Mouse (Mus musculus): ENCODE measurements around the gene Htr2a. TPM values are rescaled to one million over a fixed set of nuclear protein-coding genes. Genes with fewer than 3 reads are reported as not detected.

The Htr2a gene
- polyA plus RNA-seq, 1 experiment from 2014 or later = 0.68 TPM

GRCm38 (mm10) chr14:74691963-74692362 is 51.3 kb downstream of the Htr2a start:
- no peaks in the 10 kb centered on the region for H3K27me3 ChIP-seq
- no peak for TF ChIP-seq CTCF (IDR thresholded peaks at IDR 0.05)
- ATAC-seq = no peak
- ChIA-PET POLR2A (no interaction called here), CTCF (no interaction called here)
- in situ Hi-C loops (cut with MboI; ENCODE audit: low pct_unique_long_range_greater_than_20kb) = no loop called here
- no peak for DNase-seq (ENCODE audit: low read depth, low spot score)

GRCm38 (mm10) chr14:74696766-74697165 is 56.1 kb downstream of the Htr2a start:
- ATAC-seq = no peak
- DNase-seq (ENCODE audit: low read depth, low spot score) = no peak
- no peaks in the 10 kb centered on the region for H3K27me3 ChIP-seq
- CTCF ChIA-PET = interaction anchor here (1.5 kb wide), 1 partner anchor 14 kb away, joined by 3 read pairs; no protein-coding TSS in a partner anchor
- TF ChIP-seq CTCF (IDR thresholded peaks at IDR 0.05) = no peak
- in situ Hi-C loops (cut with MboI; ENCODE audit: low pct_unique_long_range_greater_than_20kb) = no loop called here
- POLR2A ChIA-PET = no interaction called here

- in situ Hi-C loops (cut with MboI; ENCODE audit: low pct_unique_long_range_greater_than_20kb) = no loop called here
- no peak for ATAC-seq
These were observed 56.8 kb downstream of the Htr2a start for GRCm38 (mm10) chr14:74697432-74697831.

GRCm38 (mm10) chr14:74699241-74699640 is 58.6 kb downstream of the Htr2a start:
- ATAC-seq (no peak), DNase-seq (ENCODE audit: low read depth, low spot score) (no peak)
- POLR2A ChIA-PET = no interaction called here
- in situ Hi-C loops (cut with MboI; ENCODE audit: low pct_unique_long_range_greater_than_20kb) = no loop called here
- no peak for TF ChIP-seq CTCF (IDR thresholded peaks at IDR 0.05)
- H3K27me3 ChIP-seq = no peaks in the 10 kb centered on the region
- CTCF ChIA-PET = interaction anchor here (0.9 kb wide), 1 partner anchor 10 kb away, joined by 3 read pairs; no protein-coding TSS in a partner anchor

More at GRCm38 (mm10) chr14:74697432-74697831, 56.8 kb downstream of the Htr2a start:
- ChIA-PET POLR2A (no interaction called here), CTCF (interaction anchor here (1.0 to 1.5 kb wide), 2 partner anchors 10 to 14 kb away, joined by 3 read pairs; no protein-coding TSS in a partner anchor)
- no peak for TF ChIP-seq CTCF (IDR thresholded peaks at IDR 0.05)
- no peaks in the 10 kb centered on the region for H3K27me3 ChIP-seq
- no peak for DNase-seq (ENCODE audit: low read depth, low spot score)

GRCm38 (mm10) chr14:74703930-74704329 is 63.3 kb downstream of the Htr2a start:
- ATAC-seq (no peak), DNase-seq (ENCODE audit: low read depth, low spot score) (no peak)
- TF ChIP-seq CTCF (IDR thresholded peaks at IDR 0.05) = no peak
- H3K27me3 ChIP-seq = no peaks in the 10 kb centered on the region
- POLR2A ChIA-PET = no interaction called here
- in situ Hi-C loops (cut with MboI; ENCODE audit: low pct_unique_long_range_greater_than_20kb) = no loop called here
- CTCF ChIA-PET = interaction anchor here (0.8 kb wide), 1 partner anchor 18 kb away, joined by 3 read pairs; no protein-coding TSS in a partner anchor

GRCm38 (mm10) chr14:74709054-74709453 is 68.4 kb downstream of the Htr2a start:
- no peak for ATAC-seq
- ChIA-PET POLR2A (no interaction called here), CTCF (interaction anchor here (1.0 kb wide), 1 partner anchor 10 kb away, joined by 3 read pairs; no protein-coding TSS in a partner anchor)
- TF ChIP-seq CTCF (IDR thresholded peaks at IDR 0.05) = peak; percentile 72
- in situ Hi-C loops (cut with MboI; ENCODE audit: low pct_unique_long_range_greater_than_20kb) = no loop called here
- no peak for DNase-seq (ENCODE audit: low read depth, low spot score)
- no peaks in the 10 kb centered on the region for H3K27me3 ChIP-seq

GRCm38 (mm10) chr14:74723541-74723940 is 82.9 kb downstream of the Htr2a start:
- ChIA-PET POLR2A (no interaction called here), CTCF (no interaction called here)
- H3K27me3 ChIP-seq = peaks cover 4% of the 10 kb centered on the region
- TF ChIP-seq CTCF (IDR thresholded peaks at IDR 0.05) = peak; percentile 42
- DNase-seq (ENCODE audit: low read depth, low spot score) (no peak), ATAC-seq (no peak)
- in situ Hi-C loops (cut with MboI; ENCODE audit: low pct_unique_long_range_greater_than_20kb) = no loop called here

DNA sequence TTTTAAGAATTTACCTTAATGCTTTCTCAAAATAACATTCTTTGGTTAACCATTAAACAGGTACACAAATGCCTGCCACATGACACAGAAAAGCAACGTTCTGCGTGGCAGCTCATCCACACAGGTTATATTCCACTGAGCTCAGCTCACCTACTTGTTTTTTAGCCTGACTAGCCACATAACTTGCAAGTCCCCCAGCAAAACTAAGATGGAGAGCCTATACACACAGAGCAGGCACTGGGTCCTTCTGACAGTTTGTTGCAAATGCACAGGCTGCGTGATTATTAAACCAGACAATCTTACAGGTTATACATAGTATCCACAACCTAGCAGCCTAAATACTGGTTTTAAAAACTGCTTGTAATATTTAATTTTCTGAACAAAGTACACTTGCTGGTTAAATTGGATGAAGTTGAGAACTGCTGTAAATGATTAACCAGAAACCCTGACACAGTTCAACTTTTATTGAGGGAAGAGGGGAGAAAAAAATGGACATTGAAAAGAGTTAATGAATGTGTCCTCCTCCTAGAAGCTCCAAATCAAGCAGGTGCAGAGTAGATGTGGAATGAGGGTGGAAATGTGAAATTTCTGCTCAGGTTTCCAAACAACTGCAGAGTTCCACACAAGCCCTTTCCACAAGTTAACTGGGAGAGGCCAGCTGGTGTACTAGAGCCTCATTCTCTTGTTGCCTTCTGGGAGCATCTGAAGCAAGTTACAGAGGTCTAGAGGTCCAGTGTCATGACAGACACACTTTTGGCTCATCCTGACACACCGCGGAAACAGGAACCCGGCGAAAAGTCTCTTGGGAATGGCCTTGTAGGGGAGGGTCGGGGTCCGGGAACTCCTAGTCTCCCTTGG is 90.8 kb downstream of the Htr2a start:
- ChIA-PET POLR2A (no interaction called here), CTCF (no interaction called here)
- no peaks in the 10 kb centered on the region for H3K27me3 ChIP-seq
- no peak for TF ChIP-seq CTCF (IDR thresholded peaks at IDR 0.05)
- no peak for DNase-seq (ENCODE audit: low read depth, low spot score)
- in situ Hi-C loops (cut with MboI; ENCODE audit: low pct_unique_long_range_greater_than_20kb) = no loop called here
- ATAC-seq = peak; percentile 46

DNA sequence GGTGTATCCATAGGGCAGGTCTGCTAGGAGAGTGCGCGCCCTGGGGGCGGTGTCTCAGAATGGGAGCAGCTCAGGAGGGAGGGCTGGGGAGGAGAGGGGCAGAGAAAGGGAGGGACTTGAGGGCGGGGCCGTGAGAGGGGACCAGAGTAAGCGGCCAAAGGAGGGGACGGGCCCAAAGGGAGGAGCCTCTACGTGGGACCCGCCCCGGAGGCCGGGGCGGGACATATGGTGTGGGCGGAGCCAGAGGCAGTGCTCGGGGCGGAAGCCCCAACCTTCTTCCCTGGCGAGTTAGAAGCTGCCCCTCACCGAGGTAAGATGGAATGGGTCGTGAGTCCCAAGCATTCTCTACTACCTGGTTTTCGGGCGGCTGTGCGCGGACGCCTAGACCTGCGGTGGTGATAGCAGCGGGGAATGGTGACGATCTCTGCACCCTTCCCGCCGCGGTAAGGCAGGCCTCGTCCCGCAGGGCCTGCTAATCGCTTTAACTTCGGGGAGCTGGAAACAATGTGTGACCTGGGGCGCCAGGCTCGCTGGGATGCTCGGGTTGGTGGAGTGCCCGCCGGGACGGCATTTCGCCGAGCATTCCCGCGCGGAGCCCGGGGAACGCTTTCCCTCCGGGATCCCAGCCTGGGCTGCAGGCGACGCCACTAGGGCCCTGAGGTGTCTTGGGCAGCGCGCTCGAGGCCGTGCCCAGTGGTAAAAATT is 91.6 kb downstream of the Htr2a start, which contains the start of gene Esd:
Gene Esd, plus strand, starts transcription at position 219 of the 705 bp plus-strand sequence.
- H3K27me3 ChIP-seq = no peaks in the 10 kb centered on the region
- ATAC-seq (peak; percentile 99), DNase-seq (ENCODE audit: low read depth, low spot score) (no peak)
- TF ChIP-seq CTCF (IDR thresholded peaks at IDR 0.05) = no peak
- ChIA-PET POLR2A (no interaction called here), CTCF (no interaction called here)
- in situ Hi-C loops (cut with MboI; ENCODE audit: low pct_unique_long_range_greater_than_20kb) = no loop called here

DNA sequence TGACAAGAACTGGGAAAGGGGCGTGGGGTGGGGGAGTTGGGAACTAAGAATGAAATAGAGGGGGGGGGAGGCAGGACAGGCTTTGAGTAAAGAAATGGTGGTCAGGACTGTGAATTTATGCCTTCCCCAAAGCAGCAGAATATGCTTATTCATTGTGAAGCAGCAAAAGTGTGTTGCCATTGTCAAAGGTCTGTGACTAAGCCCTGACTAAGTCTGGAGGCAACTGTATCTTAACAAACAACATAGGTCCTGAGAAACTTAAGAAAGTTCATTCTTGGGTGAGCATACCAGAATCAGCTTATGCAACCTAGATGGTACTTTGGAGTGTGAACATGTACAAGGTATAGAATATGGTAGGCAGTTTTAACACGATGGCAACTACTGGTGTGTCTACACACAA is 92.8 kb downstream of the Htr2a start:
- ATAC-seq (no peak), DNase-seq (ENCODE audit: low read depth, low spot score) (no peak)
- no peak for TF ChIP-seq CTCF (IDR thresholded peaks at IDR 0.05)
- H3K27me3 ChIP-seq = no peaks in the 10 kb centered on the region
- POLR2A ChIA-PET = interaction anchor here (1.3 kb wide), 1 partner anchor 16 kb away, joined by 3 read pairs; no protein-coding TSS in a partner anchor
- CTCF ChIA-PET = interaction anchor here (1.1 to 1.2 kb wide), 2 partner anchors 10 to 91 kb away, joined by 3 to 4 read pairs; no protein-coding TSS in a partner anchor
- in situ Hi-C loops (cut with MboI; ENCODE audit: low pct_unique_long_range_greater_than_20kb) = no loop called here

- no peak for DNase-seq (ENCODE audit: low read depth, low spot score)
- ChIA-PET CTCF (interaction anchor here (0.8 kb wide), 1 partner anchor 55 kb away, joined by 4 read pairs; no protein-coding TSS in a partner anchor), POLR2A (no interaction called here)
- in situ Hi-C loops (cut with MboI; ENCODE audit: low pct_unique_long_range_greater_than_20kb) = no loop called here
- no peaks in the 10 kb centered on the region for H3K27me3 ChIP-seq
- ATAC-seq = no peak
- no peak for TF ChIP-seq CTCF (IDR thresholded peaks at IDR 0.05)
These were observed 94.8 kb downstream of the Htr2a start for GRCm38 (mm10) chr14:74735471-74735870.
